Mouse (Mus musculus): ENCODE data around the gene Olfr1331.
"Not testable (repeated sequence)": the region's sequence is repeated elsewhere in the genome, so short reads cannot be mapped to it uniquely, and the experiment has no call there.

The Olfr1331 gene

DNA sequence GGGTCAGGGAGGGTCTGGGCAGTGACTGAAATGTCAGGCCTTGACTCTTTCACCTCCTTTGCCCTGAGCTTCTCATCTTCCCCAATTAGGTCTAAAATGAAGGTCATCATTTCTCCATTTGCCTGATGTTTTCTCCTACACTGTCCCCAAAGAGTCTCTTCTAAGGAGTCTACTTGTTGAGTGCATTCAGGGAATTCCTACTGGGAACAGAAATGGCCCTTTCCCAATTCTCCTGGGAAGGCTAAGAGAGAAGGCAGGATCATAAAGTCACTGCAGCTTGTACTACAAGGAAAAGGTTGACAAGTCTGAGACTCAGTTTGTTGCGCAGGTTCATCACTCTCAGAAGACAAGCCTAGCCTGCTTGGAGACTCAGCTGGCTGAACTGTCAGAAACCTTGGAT is at the start of gene Olfr1331:
Olfr1331 (plus strand) TSS at position 301 of the 400 bp plus-strand sequence.
- no peak for DNase-seq (ENCODE audit: low read depth)

DNA sequence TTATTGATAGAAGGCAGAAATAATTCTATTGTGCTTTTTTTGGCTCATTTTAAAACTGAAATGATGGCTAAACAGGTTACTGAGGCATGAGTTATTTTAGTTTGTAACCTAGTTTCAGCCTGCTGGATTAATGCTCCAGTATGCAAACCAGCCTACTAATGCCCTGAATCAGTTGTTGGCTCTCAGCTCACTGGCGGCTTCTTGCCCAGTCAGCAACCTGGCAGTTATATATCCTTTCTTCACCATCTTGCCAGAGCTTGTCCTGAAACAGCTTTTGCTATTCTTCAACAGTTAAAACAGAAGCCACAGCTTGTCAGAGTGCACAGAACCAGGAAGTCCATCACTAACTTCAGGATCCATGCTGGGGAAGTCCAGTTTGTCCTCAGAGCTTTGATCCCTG is 45.5 kb upstream of the Olfr1331 start:
- DNase-seq (ENCODE audit: low read depth) = no peak

DNA sequence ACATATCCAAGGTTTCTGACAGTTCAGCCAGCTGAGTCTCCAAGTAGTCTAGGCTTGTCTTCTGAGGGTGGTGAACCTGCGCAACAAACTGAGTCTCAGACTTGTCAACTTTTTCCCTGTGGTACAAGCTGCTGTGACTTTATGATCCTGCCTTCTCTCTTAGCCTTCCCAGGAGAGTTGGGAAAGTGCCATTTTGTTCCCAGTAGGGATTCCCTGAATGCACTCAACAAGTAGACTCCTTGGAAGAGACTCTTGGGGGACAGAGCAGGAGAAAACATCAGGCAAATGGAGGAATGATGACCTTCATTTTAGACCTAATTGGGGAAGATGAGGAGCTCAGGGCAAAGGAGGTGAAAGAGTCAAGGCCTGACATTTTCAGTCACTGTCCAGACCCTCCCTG is 28.3 kb upstream of the Olfr1331 start, which contains the start of gene Olfr1333:
Olfr1333 (minus strand) TSS at position 101 of the 400 bp plus-strand sequence.
- no peak for DNase-seq (ENCODE audit: low read depth)

DNA sequence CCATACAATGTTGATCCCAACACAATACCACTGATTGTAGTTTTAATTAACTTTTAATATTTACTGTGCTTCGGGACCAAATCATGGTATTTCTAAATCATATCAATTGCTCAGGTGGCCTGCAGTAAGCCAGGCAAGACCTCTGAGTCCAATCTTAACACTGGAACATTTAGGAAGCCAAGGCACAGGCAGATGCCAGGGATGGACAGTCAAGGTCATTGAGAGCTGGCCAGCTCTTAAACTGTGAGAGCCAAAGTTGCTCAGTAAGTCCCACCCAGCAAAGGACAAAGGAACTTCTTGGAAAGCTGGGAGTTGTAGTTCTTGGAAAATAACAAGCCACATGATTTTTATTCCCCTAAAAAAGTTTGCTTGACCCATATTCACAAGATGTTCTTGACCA is 2.7 kb upstream of the Olfr1331 start:
- DNase-seq (ENCODE audit: low read depth) = no peak

DNA sequence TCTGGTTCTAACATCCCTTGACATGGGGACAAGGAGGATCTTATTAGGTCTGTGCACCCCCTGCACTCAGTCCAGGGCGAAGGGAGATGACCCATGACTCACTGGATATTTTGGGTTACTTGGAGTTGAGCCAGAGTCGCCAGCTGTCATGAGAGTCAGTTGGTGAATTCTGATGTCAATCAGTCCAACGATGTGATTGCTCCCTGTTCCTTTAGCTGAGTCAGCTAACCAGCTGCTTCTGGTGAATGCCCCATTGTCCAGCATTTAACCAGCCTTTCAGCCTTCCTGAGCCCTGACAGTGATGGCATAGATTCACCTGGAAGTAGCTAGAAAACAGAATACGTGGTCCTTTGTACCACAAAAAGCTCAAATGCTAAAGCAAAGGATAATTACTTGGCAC is 1.7 kb upstream of the Olfr1331 start:
- DNase-seq (ENCODE audit: low read depth) = no peak

DNA sequence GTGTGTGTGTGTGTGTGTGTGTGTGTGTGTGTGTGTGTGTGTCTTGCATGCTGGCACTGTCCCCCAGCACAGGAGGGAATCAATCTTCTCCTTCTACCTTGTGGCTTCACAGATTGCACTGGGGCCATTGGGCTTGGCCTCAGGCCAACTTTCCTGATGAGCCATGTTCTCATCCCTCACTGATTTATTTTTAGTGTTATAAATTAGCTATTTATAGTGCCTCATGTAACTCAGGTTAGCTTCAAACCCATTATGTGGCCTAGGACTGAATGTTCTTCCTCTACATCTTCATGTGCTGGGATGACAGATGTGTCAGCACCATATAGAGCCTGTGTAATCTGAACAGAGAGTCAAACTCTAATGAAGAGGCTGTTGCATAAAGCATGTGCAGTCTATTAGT is 3.1 kb downstream of the Olfr1331 start:
- no peak for DNase-seq (ENCODE audit: low read depth)

DNA sequence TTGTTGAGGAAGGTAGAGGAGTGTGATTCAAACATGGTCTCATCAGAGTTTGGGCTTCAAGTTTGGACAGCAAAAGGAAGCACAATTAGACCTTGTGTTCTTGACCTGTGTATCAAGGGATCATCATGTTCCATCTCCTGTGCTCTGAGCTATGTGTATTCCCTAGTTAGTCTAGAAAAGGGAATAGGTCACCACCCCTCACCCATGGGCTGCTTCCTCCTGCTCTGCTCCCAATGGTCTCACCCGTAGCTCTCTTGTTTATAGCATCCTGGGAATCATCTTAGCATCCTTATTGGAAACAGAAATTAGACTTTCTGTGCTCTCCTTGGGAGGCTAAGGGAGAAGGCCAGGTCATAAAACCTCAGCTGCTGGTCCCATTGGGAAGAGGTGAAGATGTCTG is 23.8 kb downstream of the Olfr1331 start, which contains the start of gene Olfr1330:
Olfr1330 (plus strand) TSS at position 301 of the 400 bp plus-strand sequence.
- DNase-seq (ENCODE audit: low read depth) = no peak

DNA sequence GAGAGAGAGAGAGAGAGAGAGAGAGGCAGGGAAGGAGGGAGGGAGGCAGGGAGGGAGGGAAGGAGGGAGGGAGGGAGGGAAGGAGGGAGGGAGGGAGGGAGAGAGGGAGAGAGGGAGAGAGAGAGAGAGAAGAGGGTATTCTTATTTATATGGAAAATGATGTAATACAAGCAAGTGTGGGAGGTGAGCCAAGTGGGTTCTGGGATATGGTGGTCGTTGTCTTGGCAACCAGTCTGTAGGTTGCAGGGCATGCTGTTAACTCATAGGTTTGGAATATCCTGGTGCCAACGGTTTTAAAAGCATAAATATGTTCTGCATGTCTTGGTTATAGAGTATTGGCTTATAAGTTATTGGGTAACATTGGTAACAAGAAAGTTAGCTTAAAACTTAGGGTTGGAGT is 37.5 kb downstream of the Olfr1331 start:
- no peak for DNase-seq (ENCODE audit: low read depth)

DNA sequence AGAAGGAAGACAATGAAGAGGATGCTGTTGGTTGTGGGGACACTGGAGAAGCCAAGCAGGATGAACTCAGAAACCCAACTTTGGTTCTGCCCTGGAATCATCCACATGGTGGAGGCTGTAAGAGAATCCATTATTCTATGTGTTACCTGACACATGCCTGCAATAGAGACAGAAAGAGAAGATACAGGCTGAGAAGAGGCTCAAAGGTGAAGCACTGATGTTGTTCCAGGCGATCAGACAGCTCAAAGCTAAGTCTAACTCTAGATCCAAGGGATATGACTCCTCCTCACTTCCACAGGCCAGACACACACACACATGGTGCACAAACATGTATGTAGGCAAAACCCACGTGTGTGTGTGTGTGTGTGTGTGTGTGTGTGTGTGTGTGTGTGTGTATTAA is 52.9 kb downstream of the Olfr1331 start, which contains the start of gene Olfr1329:
Olfr1329 (minus strand) TSS at position 101 of the 400 bp plus-strand sequence.
- DNase-seq (ENCODE audit: low read depth) = not testable (repeated sequence)

All from c-Kit-positive CD71-positive TER-119-negative erythroid progenitor cells, embryonic 14.5 days (primary cell).